Mouse (Mus musculus): ENCODE results near the gene Pbx4.

Pbx4 gene

DNA sequence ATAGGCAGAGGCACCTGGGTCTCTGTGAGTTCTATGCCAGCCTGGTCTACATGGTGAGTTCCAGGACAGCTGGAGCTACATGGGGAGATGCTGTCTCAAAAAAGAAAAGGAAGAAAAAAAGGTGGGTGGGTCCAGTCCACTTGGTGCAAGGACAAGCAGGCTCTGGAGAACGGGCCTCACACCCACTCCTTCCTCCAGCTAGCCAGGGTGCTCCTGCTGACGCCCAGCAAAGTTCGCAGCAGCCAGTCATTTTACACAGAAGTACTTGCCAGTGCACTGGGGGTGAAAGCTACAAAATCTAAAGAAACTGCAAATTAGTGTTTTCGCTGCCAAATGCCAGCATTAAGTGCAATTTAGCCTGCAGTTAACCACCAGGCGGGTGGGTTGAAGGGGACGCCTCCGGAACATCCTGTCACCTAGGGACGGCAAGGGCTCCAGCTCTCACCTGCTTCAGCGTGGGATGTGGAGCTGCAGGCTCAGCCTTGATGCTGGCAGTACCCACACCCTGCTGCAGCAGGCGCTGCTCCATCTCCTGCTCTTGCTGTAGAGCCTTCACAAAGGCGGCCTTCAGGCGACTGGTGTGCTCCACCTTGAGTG lies 80.3 kb downstream of the Pbx4 start:
- in situ Hi-C loops (cut with MboI; ENCODE audit: low pct_unique_long_range_greater_than_20kb in 1 of 2, low sequenced_read_pairs in 2 of 2, unreplicated experiment in 1 of 2), result no loop called here

DNA sequence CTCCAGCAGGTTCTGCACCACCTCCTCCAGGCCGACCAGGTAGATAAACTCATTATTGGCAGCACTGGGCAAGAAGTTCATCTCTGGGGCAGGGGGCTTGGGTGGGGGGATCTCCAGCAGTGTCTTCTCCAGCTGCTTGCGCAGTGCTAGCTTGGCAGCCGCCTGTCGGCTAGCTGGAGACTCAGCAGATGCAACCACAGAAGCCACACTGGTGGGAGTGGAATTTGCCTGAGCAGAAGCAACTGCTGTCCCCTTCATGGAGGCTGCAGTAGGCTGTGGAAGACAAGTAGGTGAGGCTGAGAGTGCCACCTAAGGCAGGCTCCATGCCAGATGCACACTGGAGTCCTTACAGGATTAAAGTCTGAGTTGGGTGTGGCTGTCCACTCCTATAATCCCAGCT lies 82.2 kb downstream of the Pbx4 start:
- in situ Hi-C loops (cut with MboI; ENCODE audit: low pct_unique_long_range_greater_than_20kb in 1 of 2, low sequenced_read_pairs in 2 of 2, unreplicated experiment in 1 of 2), result no loop called here

GRCm38 (mm10) chr8:69915748-69916147 lies 83.5 kb downstream of the Pbx4 start:
- in situ Hi-C loops (cut with MboI; ENCODE audit: low pct_unique_long_range_greater_than_20kb in 1 of 2, low sequenced_read_pairs in 2 of 2, unreplicated experiment in 1 of 2), result loop anchor here in 1 of 2 experiments (5.0 kb wide), 1 partner anchor 82 kb away; the partner anchor contains the start of gene Gatad2a

DNA sequence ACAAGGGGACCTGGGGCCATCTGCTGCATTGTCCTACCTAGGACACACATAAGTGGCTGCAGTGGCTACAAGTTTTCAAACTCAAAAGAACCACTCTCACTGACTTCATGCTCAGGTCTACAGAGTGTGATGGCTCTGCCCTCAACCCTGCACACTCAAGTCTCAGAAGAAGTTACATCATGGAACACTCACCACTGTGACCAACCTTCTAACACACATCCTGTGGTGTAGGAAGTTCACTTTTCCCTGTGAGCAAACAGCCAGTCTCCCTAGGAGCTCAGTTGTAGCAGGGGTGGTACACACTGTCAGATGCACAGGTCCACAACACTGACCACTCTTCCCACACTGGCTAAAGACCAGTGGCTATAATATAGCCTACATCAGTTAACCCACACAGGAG lies 86.2 kb downstream of the Pbx4 start:
- in situ Hi-C loops (cut with MboI; ENCODE audit: low pct_unique_long_range_greater_than_20kb in 1 of 2, low sequenced_read_pairs in 2 of 2, unreplicated experiment in 1 of 2), result loop anchor here in 1 of 2 experiments (5.0 kb wide), 1 partner anchor 79 kb away; the partner anchor contains the start of gene Gatad2a

DNA sequence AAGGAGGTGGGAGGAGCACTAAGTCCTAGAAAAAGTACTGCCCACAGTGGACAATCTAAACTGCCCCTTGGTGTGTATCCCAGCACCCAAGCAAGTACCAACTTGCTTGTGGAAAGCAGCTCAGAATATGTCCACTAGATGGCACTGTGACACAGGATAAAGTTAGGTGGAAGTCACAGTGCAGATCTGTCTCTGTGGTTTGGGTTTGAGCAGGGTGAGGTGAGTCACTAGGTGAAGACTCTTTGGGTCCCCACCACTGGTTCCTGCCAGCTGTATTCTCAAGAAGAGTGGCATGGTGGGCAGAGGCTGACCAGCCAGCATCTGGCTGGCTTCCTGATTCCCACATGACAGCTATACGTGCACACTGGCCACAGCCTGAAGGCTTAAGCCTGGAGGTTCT lies 86.7 kb downstream of the Pbx4 start:
- in situ Hi-C loops (cut with MboI; ENCODE audit: low pct_unique_long_range_greater_than_20kb in 1 of 2, low sequenced_read_pairs in 2 of 2, unreplicated experiment in 1 of 2), result loop anchor here in 1 of 2 experiments (5.0 kb wide), 1 partner anchor 78 kb away; the partner anchor contains the start of gene Gatad2a

GRCm38 (mm10) chr8:69919876-69920662 lies 87.8 kb downstream of the Pbx4 start:
- in situ Hi-C loops (cut with MboI; ENCODE audit: low pct_unique_long_range_greater_than_20kb in 1 of 2, low sequenced_read_pairs in 2 of 2, unreplicated experiment in 1 of 2), result loop anchor here in 1 of 2 experiments (5.0 kb wide), 1 partner anchor 77 kb away; the partner anchor contains the start of gene Gatad2a

GRCm38 (mm10) chr8:69921141-69921540 lies 88.8 kb downstream of the Pbx4 start:
- in situ Hi-C loops (cut with MboI; ENCODE audit: low pct_unique_long_range_greater_than_20kb in 1 of 2, low sequenced_read_pairs in 2 of 2, unreplicated experiment in 1 of 2), result no loop called here
